Mouse (Mus musculus) erythroblast, embryonic 14.5 days (primary cell): ENCODE data around the gene Flt3l.

Source experiments
- GATA1 ChIP-seq: IDR thresholded peaks from 2 replicates; pipeline ENCODE4 v1.6.1; 2012; ENCODE audit warnings: low read length, inconsistent platforms, mixed read lengths
- TAL1 ChIP-seq: IDR thresholded peaks from 3 replicates; pipeline ENCODE4 v1.6.1; 2012; ENCODE audit warnings: low read length, inconsistent platforms, mixed read lengths

GRCm38 (mm10) chr7:45154096-45154992 is 18.1 kb upstream of the Flt3l start, which contains the start of the genes Pih1d1 and Aldh16a1:
- TF ChIP-seq GATA1 (no peak), TAL1 (no peak)
